Mouse (Mus musculus) hindbrain, embryonic 14.5 days (tissue): ENCODE measurements around the gene Slc39a2. TPM values are rescaled to one million over a fixed set of nuclear protein-coding genes. Genes with fewer than 3 reads are reported as not detected.

Experiments
- ATAC-seq: fragments of 200-750 bp; cut with Nextera tagmentation; 2 replicates; pipeline ENCODE4 v1.8.0; 2017; ENCODE audit warnings: moderate number of reproducible peaks, mild to moderate bottlenecking, moderate TSS enrichment, moderate library complexity; ENCODE audit not compliant: low FRiP score
- DNase-seq: peaks from one replicate; pipeline ENCODE4 v3.0.0-alpha.2; 2015; ENCODE audit warnings: low spot score
- H3K27ac ChIP-seq: fragments of 300-500 bp; sonication (generic); 2 replicates; pipeline ENCODE4 v1.5.1; 2014; ENCODE audit warnings: mild to moderate bottlenecking, moderate library complexity
- H3K27me3 ChIP-seq: fragments of 300-500 bp; sonication (generic); 2 replicates; pipeline ENCODE4 v1.6.1; 2014; ENCODE audit warnings: mild to moderate bottlenecking, low read length, mixed read lengths; ENCODE audit not compliant: control insufficient read depth, insufficient read depth
- H3K36me3 ChIP-seq: fragments of 300-500 bp; sonication (generic); replicated peaks from 2 replicates; pipeline ENCODE4 v1.6.1; 2014; ENCODE audit not compliant: control insufficient read depth, insufficient read depth
- H3K4me1 ChIP-seq: fragments of 300-500 bp; sonication (generic); replicated peaks from 2 replicates; pipeline ENCODE4 v1.6.1; 2014; ENCODE audit warnings: antibody characterized with exemption, low read length, mixed read lengths; ENCODE audit not compliant: control insufficient read depth, insufficient read depth
- H3K4me2 ChIP-seq: fragments of 300-500 bp; sonication (generic); replicated peaks from 2 replicates; pipeline ENCODE4 v1.6.1; 2014; ENCODE audit warnings: mild to moderate bottlenecking, moderate library complexity
- H3K4me3 ChIP-seq: fragments of 300-500 bp; sonication (generic); replicated peaks from 2 replicates; pipeline ENCODE4 v1.5.1; 2014; ENCODE audit warnings: mild to moderate bottlenecking, low read length
- H3K9ac ChIP-seq: fragments of 300-500 bp; sonication (generic); 2 replicates; pipeline ENCODE4 v1.6.1; 2014
- H3K9me3 ChIP-seq: fragments of 300-500 bp; sonication (generic); 2 replicates; pipeline ENCODE4 v1.6.1; 2016; ENCODE audit warnings: low read length; ENCODE audit not compliant: control insufficient read depth
- WGBS: fragments of 180-500 bp; shearing (Covaris S2); extraction: QIAGEN DNeasy Blood & Tissue Kit; methylation state at CpG from one replicate; pipeline ENCODE4 v1.1.7; 2014; 5-methylcytosine and 5-hydroxymethylcytosine counted together
- polyA plus RNA-seq: library from polyadenylated mRNA; unstranded; fragments of >200 nt; fragmentation: Nextera tagmentation; extraction: Ambion mirVana; gene quantifications from 2 replicates; pipeline ENCODE4 v1.2.1, GENCODE M21; 2014

The Slc39a2 gene
- polyA plus RNA-seq, 1 experiment from 2014 or later = 1.5 TPM

- Histone ChIP-seq H3K9ac (peak overlapping the region; percentile 38), H3K4me3 (peak overlapping the region; percentile 73), H3K4me2 (peak overlapping the region; percentile 75), H3K4me1 (peaks cover 10% of the 10 kb centered on the region), H3K36me3 (peaks cover 22% of the 10 kb centered on the region), H3K27ac (peak overlapping the region; percentile 75), H3K9me3 (no peaks in the 10 kb centered on the region), H3K27me3 (no peaks in the 10 kb centered on the region)
- ATAC-seq = peak; percentile 22; the same call in 1 of the 2 replicates
- peak; percentile 71 for DNase-seq
- under 1% methylated on average over 4 of the region's 4 CpGs for WGBS
These were observed 9.1 kb upstream of the Slc39a2 start for GRCm38 (mm10) chr14:51883527-51884030.

GRCm38 (mm10) chr14:51884031-51884544 is 8.6 kb upstream of the Slc39a2 start:
- 1% methylated on average over 14 of the region's 14 CpGs for WGBS
- Histone ChIP-seq H3K27ac (peak overlapping the region; percentile 75), H3K4me2 (peak overlapping the region; percentile 75), H3K4me3 (peak overlapping the region; percentile 73), H3K4me1 (peaks cover 10% of the 10 kb centered on the region), H3K27me3 (no peaks in the 10 kb centered on the region), H3K36me3 (peaks cover 27% of the 10 kb centered on the region), H3K9ac (peak overlapping the region; percentile 38), H3K9me3 (no peaks in the 10 kb centered on the region)
- ATAC-seq = peak; percentile 6; the same call in 1 of the 2 replicates
- peak; percentile 58 for DNase-seq

- Histone ChIP-seq H3K4me3 (peak within 1 kb of the TSS; percentile 73), H3K4me2 (peak within 1 kb of the TSS; percentile 75), H3K27me3 (no peaks in the 10 kb centered on the region), H3K9ac (peak within 1 kb of the TSS; percentile 82), H3K4me1 (peaks cover 10% of the 10 kb centered on the region), H3K36me3 (peaks cover 34% of the 10 kb centered on the region), H3K9me3 (no peaks in the 10 kb centered on the region), H3K27ac (peak within 1 kb of the TSS; percentile 79)
- ATAC-seq (peak; percentile 99), DNase-seq (peak; percentile 96)
- under 1% methylated on average over 43 of the region's 43 CpGs for WGBS
These were observed 7.9 kb upstream of the Slc39a2 start, which contains the start of gene Mettl17 for GRCm38 (mm10) chr14:51884598-51885331. Gene Mettl17, plus strand, starts transcription at chr14:51884842.

- H3K9ac ChIP-seq = peak overlapping the region; percentile 82; the same call in 1 of the 2 replicates
These were observed 6.6 kb upstream of the Slc39a2 start for GRCm38 (mm10) chr14:51886051-51886450.

GRCm38 (mm10) chr14:51889833-51890232 is 2.9 kb upstream of the Slc39a2 start:
- peaks cover 10% of the 10 kb centered on the region for H3K4me1 ChIP-seq

More at GRCm38 (mm10) chr14:51886051-51886450, 6.6 kb upstream of the Slc39a2 start:
- DNase-seq (no peak), ATAC-seq (no peak)
- Histone ChIP-seq H3K9me3 (no peaks in the 10 kb centered on the region), H3K36me3 (peaks cover 46% of the 10 kb centered on the region), H3K4me1 (peaks cover 10% of the 10 kb centered on the region), H3K27ac (no peak overlapping the region), H3K4me3 (peak overlapping the region; percentile 73; the same call in 1 of the 2 replicates), H3K27me3 (no peaks in the 10 kb centered on the region), H3K4me2 (peak overlapping the region; percentile 75)
- 47% methylated on average over 6 of the region's 6 CpGs for WGBS

GRCm38 (mm10) chr14:51893094-51893794 is 555 bp downstream of the Slc39a2 start:
- no peaks in the 10 kb centered on the region for H3K9me3 ChIP-seq
- ATAC-seq (0 out of 2 replicates have a peak, but pooled peaks have one; percentile 22), DNase-seq (no peak)
- H3K4me2 ChIP-seq = no peak overlapping the region
- no peaks in the 10 kb centered on the region for H3K4me1 ChIP-seq
- peaks cover 80% of the 10 kb centered on the region for H3K36me3 ChIP-seq
- 33% methylated on average over 10 of the region's 10 CpGs for WGBS
- no peak overlapping the region for H3K9ac ChIP-seq
- H3K27me3 ChIP-seq = no peaks in the 10 kb centered on the region
- H3K27ac ChIP-seq = no peak overlapping the region
- no peak overlapping the region for H3K4me3 ChIP-seq

More at GRCm38 (mm10) chr14:51889833-51890232, 2.9 kb upstream of the Slc39a2 start:
- Histone ChIP-seq H3K4me2 (no peak overlapping the region), H3K9ac (no peak overlapping the region), H3K27ac (no peak overlapping the region), H3K9me3 (no peaks in the 10 kb centered on the region), H3K4me3 (no peak overlapping the region), H3K27me3 (no peaks in the 10 kb centered on the region), H3K36me3 (peaks cover 80% of the 10 kb centered on the region)
- 85% methylated on average over 6 of the region's 6 CpGs for WGBS
- ATAC-seq (no peak), DNase-seq (no peak)

GRCm38 (mm10) chr14:51893809-51894208 is 1.1 kb downstream of the Slc39a2 start:
- no peak overlapping the region for H3K4me2 ChIP-seq
- no peaks in the 10 kb centered on the region for H3K27me3 ChIP-seq
- H3K4me1 ChIP-seq = no peaks in the 10 kb centered on the region
- peaks cover 74% of the 10 kb centered on the region for H3K36me3 ChIP-seq
- H3K9me3 ChIP-seq = no peaks in the 10 kb centered on the region
- DNase-seq (no peak), ATAC-seq (0 out of 2 replicates have a peak, but pooled peaks have one; percentile 34)
- 74% methylated on average over 3 of the region's 3 CpGs for WGBS
- no peak overlapping the region for H3K27ac ChIP-seq
- no peak overlapping the region for H3K4me3 ChIP-seq
- H3K9ac ChIP-seq = no peak overlapping the region

- ATAC-seq (no peak), DNase-seq (no peak)
- no peak overlapping the region for H3K4me2 ChIP-seq
- H3K9me3 ChIP-seq = no peaks in the 10 kb centered on the region
- no peak overlapping the region for H3K27ac ChIP-seq
- H3K4me1 ChIP-seq = no peaks in the 10 kb centered on the region
- H3K27me3 ChIP-seq = no peaks in the 10 kb centered on the region
- WGBS = 83% methylated on average over 14 of the region's 14 CpGs
- peaks cover 61% of the 10 kb centered on the region for H3K36me3 ChIP-seq
- H3K9ac ChIP-seq = no peak overlapping the region
- no peak overlapping the region for H3K4me3 ChIP-seq
These were observed 2.4 kb downstream of the Slc39a2 start for GRCm38 (mm10) chr14:51895071-51895470.

- H3K9me3 ChIP-seq = no peaks in the 10 kb centered on the region
- no peak overlapping the region for H3K4me3 ChIP-seq
- H3K4me2 ChIP-seq = no peak overlapping the region
- H3K4me1 ChIP-seq = no peaks in the 10 kb centered on the region
- no peak overlapping the region for H3K9ac ChIP-seq
- H3K27ac ChIP-seq = no peak overlapping the region
- ATAC-seq (no peak), DNase-seq (no peak)
- no peaks in the 10 kb centered on the region for H3K27me3 ChIP-seq
- WGBS = 88% methylated on average over 6 of the region's 6 CpGs
- peaks cover 52% of the 10 kb centered on the region for H3K36me3 ChIP-seq
These were observed 3.3 kb downstream of the Slc39a2 start for GRCm38 (mm10) chr14:51896019-51896418.
